6 mouse cellular contexts compared by ENCODE assay signal in the genomic region with DNA sequence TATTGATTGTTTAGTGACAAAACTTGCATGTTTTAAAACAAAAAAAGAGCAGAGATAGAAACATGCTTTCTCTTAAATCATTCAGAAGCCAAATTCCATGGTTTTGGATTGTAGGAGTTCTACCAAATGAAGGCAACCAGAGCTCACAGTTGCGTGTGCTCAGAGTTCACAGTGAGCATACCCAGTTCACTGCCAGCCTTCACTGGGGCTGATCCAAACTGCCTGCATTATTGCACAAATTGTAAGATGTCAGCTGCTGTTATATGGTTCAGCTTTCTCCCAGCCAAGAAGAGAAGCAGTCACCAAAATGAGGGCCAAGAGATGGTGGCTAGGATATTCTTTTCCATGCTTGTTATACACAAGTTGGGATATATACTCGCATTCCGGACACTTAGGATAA.
"Had no signal": no experiment of that assay in that cellular context is flagged by ENCODE, and none has a peak within 500 bp of the region (broad histone marks: within the 10 kb centered on the region; RNA-seq: fewer than 3 reads in every experiment).

No protein-coding gene starts in this region.

- DNase-seq: kidney, postnatal 10 days; lung, embryonic 14.5 days; lung, postnatal 10 days; lung, postnatal 4 days; midbrain, embryonic 14.5 days; thymus, postnatal 36 days had no signal
